Comparison of ENCODE assay signal across 11 mouse cellular contexts in genomic region chr9:23436751-23437150, GRCm38 (mm10).
DNase-seq lines count a peak whose midpoint lies in the region; ATAC-seq and TF ChIP-seq lines count a peak whose summit lies in the region.
"Had no signal": no experiment of that assay in that cellular context is flagged by ENCODE, and none has a peak within 500 bp of the region (broad histone marks: within the 10 kb centered on the region; RNA-seq: fewer than 3 reads in every experiment).

No protein-coding gene starts in this region.

- no peak for TF ChIP-seq CTCF in liver, postnatal 0 days (IDR thresholded peaks at IDR 0.05; ENCODE audit: low read depth)

- H3K4me2 ChIP-seq in forebrain, embryonic 14.5 days (ENCODE audit: low read length), result no peak overlapping the region
- H3K4me2 ChIP-seq in forebrain, embryonic 11.5 days (ENCODE audit: low read depth, low read length, severe bottlenecking), result no peak overlapping the region
- H3K4me2 ChIP-seq in liver, postnatal 0 days (ENCODE audit: low read depth, low read length), result no peak overlapping the region
- H3K4me2 ChIP-seq in liver, embryonic 11.5 days, result no peak overlapping the region
- H3K4me2 ChIP-seq in midbrain, embryonic 13.5 days (replicated peaks), result no peak overlapping the region
- H3K4me2 ChIP-seq: lung, embryonic 14.5 days had no signal

- no peak for TF ChIP-seq EP300 in liver, postnatal 0 days (IDR thresholded peaks at IDR 0.05; ENCODE audit: low read depth)

- no peak overlapping the region for H3K9ac ChIP-seq in forebrain, embryonic 14.5 days (ENCODE audit: low read length)
- no peak overlapping the region for H3K9ac ChIP-seq in forebrain, embryonic 11.5 days (ENCODE audit: low read length)
- H3K9ac ChIP-seq in liver, postnatal 0 days (replicated peaks), result no peak overlapping the region
- H3K9ac ChIP-seq in liver, embryonic 11.5 days (ENCODE audit: low read depth, low read length), result no peak overlapping the region
- no peak overlapping the region for H3K9ac ChIP-seq in midbrain, embryonic 13.5 days (replicated peaks)
- H3K9ac ChIP-seq: lung, embryonic 14.5 days had no signal

- H3K27me3 ChIP-seq in forebrain, embryonic 14.5 days (replicated peaks; ENCODE audit: control insufficient read depth, insufficient read depth, low read length), result no peaks in the 10 kb centered on the region
- H3K27me3 ChIP-seq in forebrain, embryonic 11.5 days (ENCODE audit: control insufficient read depth, insufficient read depth, low read length), result no peaks in the 10 kb centered on the region
- no peaks in the 10 kb centered on the region for H3K27me3 ChIP-seq in liver, postnatal 0 days (ENCODE audit: insufficient read depth, low read length)
- H3K27me3 ChIP-seq in liver, embryonic 11.5 days (replicated peaks; ENCODE audit: control insufficient read depth, insufficient read depth, low read length), result no peaks in the 10 kb centered on the region
- H3K27me3 ChIP-seq in midbrain, embryonic 13.5 days, result no peaks in the 10 kb centered on the region

- H3K27ac ChIP-seq in forebrain, embryonic 14.5 days (ENCODE audit: low read depth, low read length), result no peak overlapping the region
- no peak overlapping the region for H3K27ac ChIP-seq in forebrain, embryonic 11.5 days (ENCODE audit: low read depth, low read length)
- H3K27ac ChIP-seq in liver, postnatal 0 days (ENCODE audit: low read depth), result no peak overlapping the region
- H3K27ac ChIP-seq in liver, embryonic 11.5 days (ENCODE audit: low read depth, low read length), result no peak overlapping the region
- H3K27ac ChIP-seq in midbrain, embryonic 13.5 days, result no peak overlapping the region

- H3K4me3 ChIP-seq in forebrain, embryonic 14.5 days (ENCODE audit: low read depth, low read length), result no peak overlapping the region
- no peak overlapping the region for H3K4me3 ChIP-seq in forebrain, embryonic 11.5 days (ENCODE audit: low read depth, low read length)
- H3K4me3 ChIP-seq in liver, postnatal 0 days (ENCODE audit: low read depth, low read length), result no peak overlapping the region
- H3K4me3 ChIP-seq in liver, embryonic 11.5 days (ENCODE audit: low read depth, low read length), result no peak overlapping the region
- no peak overlapping the region for H3K4me3 ChIP-seq in midbrain, embryonic 13.5 days (replicated peaks)

- intact Hi-C loops in heart, postnatal 14 days (cut with DNase I), result no loop called here

- no peaks in the 10 kb centered on the region for H3K36me3 ChIP-seq in forebrain, embryonic 14.5 days (ENCODE audit: control insufficient read depth, insufficient read depth, low read length)
- H3K36me3 ChIP-seq in forebrain, embryonic 11.5 days (ENCODE audit: control insufficient read depth, insufficient read depth, low read length), result no peaks in the 10 kb centered on the region
- no peaks in the 10 kb centered on the region for H3K36me3 ChIP-seq in liver, postnatal 0 days (replicated peaks; ENCODE audit: insufficient read depth, low read length)
- no peaks in the 10 kb centered on the region for H3K36me3 ChIP-seq in liver, embryonic 11.5 days (ENCODE audit: control insufficient read depth, insufficient read depth, low read length)
- H3K36me3 ChIP-seq in midbrain, embryonic 13.5 days, result no peaks in the 10 kb centered on the region

- DNase-seq in forebrain, embryonic 14.5 days (ENCODE audit: low spot score), result peak; percentile 57
- no peak for DNase-seq in forebrain, embryonic 11.5 days (ENCODE audit: low spot score)
- DNase-seq in liver, postnatal 0 days, result no peak
- no peak for DNase-seq in liver, embryonic 11.5 days (ENCODE audit: low spot score)
- DNase-seq in heart, postnatal 14 days, result peak; percentile 21 to 37
- peak; percentile 52 for DNase-seq in telencephalon, adult 2 months (ENCODE audit: low read depth, low spot score)
- DNase-seq: lung, embryonic 14.5 days had no signal

- ATAC-seq in forebrain, embryonic 14.5 days, result no peak
- ATAC-seq in forebrain, embryonic 11.5 days (replicated peaks; ENCODE audit: low FRiP score), result no peak
- ATAC-seq in liver, postnatal 0 days, result 0 out of 2 replicates have a peak, but pooled peaks have one; percentile 8
- no peak for ATAC-seq in liver, embryonic 11.5 days (replicated peaks; ENCODE audit: low FRiP score)
- ATAC-seq in granulocyte monocyte progenitor cell, adult 5-6 weeks (replicated peaks; ENCODE audit: poor library complexity, severe bottlenecking), result no peak
- ATAC-seq in midbrain, embryonic 13.5 days, result no peak
- ATAC-seq: inflammation-experienced regulatory T-cells, adult 6 months; midbrain, embryonic 16.5 days had no signal

- peaks cover 3% of the 10 kb centered on the region; the same call in 1 of the 2 replicates for H3K4me1 ChIP-seq in forebrain, embryonic 14.5 days (ENCODE audit: control insufficient read depth, insufficient read depth, low read length)
- no peaks in the 10 kb centered on the region for H3K4me1 ChIP-seq in forebrain, embryonic 11.5 days (replicated peaks; ENCODE audit: control insufficient read depth, insufficient read depth, low read length)
- no peaks in the 10 kb centered on the region for H3K4me1 ChIP-seq in liver, postnatal 0 days (ENCODE audit: insufficient read depth)
- H3K4me1 ChIP-seq in liver, embryonic 11.5 days (replicated peaks; ENCODE audit: control insufficient read depth, insufficient read depth, low read length), result no peaks in the 10 kb centered on the region
- peaks cover 5% of the 10 kb centered on the region; the same call in 1 of the 2 replicates for H3K4me1 ChIP-seq in midbrain, embryonic 13.5 days (replicated peaks)

- H3K9me3 ChIP-seq in forebrain, embryonic 14.5 days (replicated peaks; ENCODE audit: control insufficient read depth, low read length), result no peaks in the 10 kb centered on the region
- H3K9me3 ChIP-seq in forebrain, embryonic 11.5 days (ENCODE audit: control insufficient read depth, low read length), result no peaks in the 10 kb centered on the region
- no peaks in the 10 kb centered on the region for H3K9me3 ChIP-seq in liver, postnatal 0 days (ENCODE audit: low read length)
- H3K9me3 ChIP-seq in liver, embryonic 11.5 days (ENCODE audit: control insufficient read depth, low read length), result no peaks in the 10 kb centered on the region
- H3K9me3 ChIP-seq in midbrain, embryonic 13.5 days, result no peaks in the 10 kb centered on the region

- 59% methylated on average over 6 of the region's 6 CpGs for WGBS in forebrain, embryonic 14.5 days
- 86% methylated on average over 6 of the region's 6 CpGs for WGBS in forebrain, embryonic 11.5 days
- WGBS in liver, postnatal 0 days (ENCODE audit: insufficient replicate concordance), result 57% methylated on average over 6 of the region's 6 CpGs
- WGBS in liver, embryonic 11.5 days, result 77% methylated on average over 6 of the region's 6 CpGs
- 77% methylated on average over 6 of the region's 6 CpGs for WGBS in midbrain, embryonic 13.5 days

Comparison
In these comparisons a context has a peak if more than half of its experiments do, and no peak if none do; other contexts are left out.
1. DNase-seq: peak in forebrain, embryonic 14.5 days (single experiment), heart, postnatal 14 days (2 of 2) and telencephalon, adult 2 months (single experiment); none in forebrain, embryonic 11.5 days (single experiment), liver, postnatal 0 days (single experiment) and liver, embryonic 11.5 days (single experiment).